Mouse (Mus musculus) layer of hippocampus, adult 9-11 months (tissue): ENCODE results near the gene Purb.
"Not testable (repeated sequence)": the region's sequence is repeated elsewhere in the genome, so short reads cannot be mapped to it uniquely, and the experiment has no call there.

ENCODE experiments used
- DNase-seq: peaks from one replicate; pipeline ENCODE4 v3.0.0; 2022

Purb gene

DNA sequence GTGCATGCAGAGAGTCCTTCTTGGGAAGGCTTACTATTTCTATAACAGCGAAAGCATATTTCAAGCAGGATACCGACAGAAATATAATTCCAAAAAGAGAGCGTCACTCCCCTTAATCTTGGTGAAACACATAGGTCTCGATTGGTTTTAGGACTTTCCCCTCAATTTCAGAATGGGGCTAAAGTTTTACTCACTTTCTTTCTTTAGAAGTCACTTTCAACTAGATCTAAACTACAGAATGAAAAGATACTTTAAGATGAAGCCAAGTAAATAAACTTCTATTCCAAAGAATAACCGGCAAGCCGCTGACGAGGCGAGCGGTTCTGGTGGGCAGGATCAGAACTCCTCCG is 32.0 kb downstream of the Purb start:
- DNase-seq = no peak

DNA sequence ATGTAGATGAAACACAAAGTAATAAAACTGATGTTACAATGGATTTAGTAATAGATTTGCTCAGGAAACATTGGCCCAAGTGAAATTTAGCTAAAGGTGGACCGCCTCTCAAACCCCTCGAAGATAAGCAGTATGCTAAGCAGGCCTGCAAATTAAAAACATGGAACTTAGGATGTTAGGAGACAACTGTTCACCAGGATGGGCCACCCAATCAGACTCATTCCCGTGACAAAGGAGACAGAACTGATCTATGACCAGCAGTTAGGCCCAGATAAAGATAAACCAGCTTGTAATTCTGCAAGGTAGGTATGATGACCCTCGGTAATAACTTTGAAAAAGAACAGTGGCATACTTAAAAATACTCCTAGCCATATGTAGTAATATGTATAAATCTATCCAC is 32.6 kb downstream of the Purb start:
- DNase-seq = no peak

DNA sequence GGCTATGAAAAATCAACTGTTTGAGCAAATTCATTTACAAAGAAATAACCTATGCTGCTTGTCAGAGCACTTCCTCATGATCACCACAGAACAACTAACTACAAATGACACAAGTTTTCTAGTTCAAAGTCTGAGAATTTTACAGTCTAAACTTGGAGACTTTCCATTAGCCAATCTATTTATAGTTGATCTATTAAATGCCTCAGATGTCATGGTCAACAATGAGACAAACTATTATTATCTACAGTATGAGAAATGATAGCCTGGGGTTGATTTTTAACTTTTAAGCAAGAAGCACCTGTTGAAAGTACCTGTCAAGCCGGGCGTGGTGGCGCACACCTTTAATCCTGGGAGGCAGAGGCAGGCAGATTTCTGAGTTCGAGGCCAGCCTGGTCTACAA is 33.2 kb downstream of the Purb start:
- DNase-seq = no peak

DNA sequence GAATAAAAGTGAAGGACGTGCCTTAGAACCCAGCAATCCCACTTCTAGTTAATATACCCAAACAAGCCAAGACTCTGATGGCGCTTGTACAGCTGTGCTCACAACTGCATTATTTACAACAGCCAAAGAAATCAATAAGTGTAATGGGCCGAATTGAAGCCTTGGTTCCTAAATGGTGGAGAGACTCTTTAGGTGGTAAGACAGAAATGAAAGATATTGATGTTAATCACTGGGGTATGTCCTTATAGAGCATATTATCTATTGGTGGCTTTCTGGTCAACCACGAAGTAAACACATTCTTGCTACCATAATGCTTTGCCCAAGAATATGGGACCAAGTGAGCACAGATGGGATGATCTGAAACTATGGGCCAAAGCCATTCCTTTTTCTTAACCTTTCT is 35.5 kb downstream of the Purb start:
- DNase-seq = no peak

DNA sequence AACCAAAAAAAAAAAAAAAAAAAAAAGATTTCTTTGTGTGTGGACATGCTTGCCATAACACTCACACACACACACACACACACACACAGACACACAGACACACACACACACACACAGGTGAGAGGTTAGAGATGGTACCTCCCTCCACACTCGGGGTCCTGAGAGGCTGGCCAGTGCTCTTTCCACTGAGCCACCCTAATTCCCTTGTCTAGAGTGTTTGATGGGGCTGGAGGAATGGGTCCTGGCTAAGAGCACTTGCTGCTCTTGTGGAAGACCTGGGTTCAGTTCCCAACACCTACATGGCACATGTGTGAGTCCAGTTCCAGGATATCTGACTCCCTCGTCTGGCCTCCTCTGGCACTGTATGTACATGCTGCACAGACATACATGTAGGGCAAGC is 38.0 kb downstream of the Purb start:
- DNase-seq = no peak

DNA sequence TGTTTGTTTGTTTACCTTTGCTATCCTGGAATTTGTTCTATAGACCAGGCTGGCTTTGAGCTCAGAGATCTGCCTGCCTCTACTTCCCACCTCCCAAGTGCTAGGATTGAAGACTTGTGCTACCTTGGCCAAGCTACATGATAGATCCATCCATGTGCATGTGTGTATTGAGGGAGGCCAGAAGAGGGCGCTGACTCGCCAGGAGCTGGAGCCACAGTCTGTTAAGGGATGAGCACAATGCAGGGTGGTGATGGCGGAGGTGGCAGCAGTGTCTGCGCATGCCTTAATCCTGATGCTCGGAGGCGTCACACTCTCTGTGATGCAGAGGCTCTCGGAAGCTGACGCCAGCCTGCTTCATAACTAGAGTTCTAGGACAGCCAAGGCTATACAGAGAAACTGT is 39.3 kb downstream of the Purb start:
- DNase-seq = no peak

DNA sequence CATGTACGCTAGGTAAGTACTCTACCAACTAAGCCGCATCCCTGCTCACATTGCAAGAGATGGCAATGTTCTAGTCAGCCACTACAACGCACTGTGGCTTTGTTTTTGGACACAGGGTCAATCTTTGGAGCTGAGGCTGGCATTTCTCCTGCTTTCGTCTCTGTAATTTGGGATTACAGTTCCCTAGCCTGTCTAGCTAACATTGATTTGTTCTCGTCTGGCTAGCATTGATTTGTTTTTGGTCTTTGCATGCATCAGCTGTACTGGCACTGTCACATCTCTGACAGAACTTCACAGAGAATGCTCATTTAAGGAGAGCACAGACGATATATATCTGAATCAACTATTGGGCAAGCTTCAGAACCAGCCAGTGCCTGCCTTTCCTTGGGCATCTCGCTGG is 45.5 kb downstream of the Purb start:
- DNase-seq = no peak

DNA sequence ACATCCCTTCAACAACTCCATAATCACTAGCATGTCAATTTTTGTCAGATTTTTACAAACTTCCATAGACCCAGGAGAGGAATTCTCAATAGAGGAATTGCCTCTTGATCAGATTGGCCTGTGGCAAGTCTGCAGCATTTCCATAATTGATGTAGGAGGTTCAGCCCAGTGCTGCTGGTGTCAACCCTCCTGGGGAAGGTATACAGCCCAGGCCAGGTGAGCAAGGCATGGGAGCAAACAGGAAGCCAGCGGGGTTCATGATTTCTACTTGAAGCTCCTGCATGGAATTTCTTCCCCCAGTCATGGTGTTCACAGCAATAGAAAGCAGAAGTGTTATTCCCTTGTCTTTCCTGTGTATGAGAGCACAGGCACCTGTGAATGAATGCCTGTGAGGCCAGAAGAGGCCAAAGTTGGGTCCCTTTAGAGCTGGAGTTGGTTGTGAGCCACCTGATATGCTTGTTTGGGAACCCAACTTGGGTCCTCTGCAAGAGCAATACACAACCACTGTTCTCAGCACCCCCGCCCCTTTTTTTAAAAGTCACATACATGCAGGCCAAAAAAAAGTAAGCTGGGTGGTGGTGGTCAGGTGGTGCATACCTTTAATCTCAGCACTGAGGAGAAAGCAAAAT is 54.9 kb downstream of the Purb start:
- no peak for DNase-seq

DNA sequence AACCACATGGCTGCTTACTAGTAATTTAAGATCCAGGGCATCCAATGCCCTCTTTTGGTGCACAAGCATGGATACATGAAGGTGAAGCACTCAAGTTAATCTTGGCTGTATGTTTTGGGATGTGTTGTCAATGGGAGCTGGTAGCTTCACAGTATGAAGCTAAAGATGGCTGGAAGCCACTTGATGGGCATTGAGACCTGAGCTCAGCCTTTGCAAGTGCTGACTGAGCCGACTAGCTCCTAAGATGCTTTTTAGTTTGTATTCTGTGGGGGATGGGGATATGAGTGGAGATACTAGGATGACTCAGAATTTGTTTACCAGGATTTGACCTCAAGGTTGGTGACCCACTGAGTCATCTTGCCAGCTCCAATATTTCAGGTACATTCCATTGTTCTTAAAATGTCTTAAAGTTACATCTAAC is 55.4 kb downstream of the Purb start:
- DNase-seq = no peak

DNA sequence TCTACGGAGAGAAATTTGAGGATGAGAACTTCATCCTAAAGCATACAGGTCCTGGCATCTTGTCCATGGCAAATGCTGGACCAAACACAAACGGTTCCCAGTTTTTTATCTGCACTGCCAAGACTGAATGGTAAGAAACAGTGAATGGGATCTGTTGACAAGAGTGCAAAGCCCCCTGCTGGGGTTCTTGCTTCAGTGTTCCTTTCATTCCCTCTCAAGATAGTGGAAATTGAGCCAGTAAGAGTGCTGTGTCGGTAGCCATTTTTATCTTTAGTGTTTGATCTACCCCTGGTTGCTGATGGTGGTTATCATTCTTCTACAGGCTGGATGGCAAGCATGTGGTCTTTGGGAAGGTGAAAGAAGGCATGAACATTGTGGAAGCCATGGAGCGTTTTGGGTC is 56.6 kb downstream of the Purb start:
- DNase-seq = not testable (repeated sequence)

DNA sequence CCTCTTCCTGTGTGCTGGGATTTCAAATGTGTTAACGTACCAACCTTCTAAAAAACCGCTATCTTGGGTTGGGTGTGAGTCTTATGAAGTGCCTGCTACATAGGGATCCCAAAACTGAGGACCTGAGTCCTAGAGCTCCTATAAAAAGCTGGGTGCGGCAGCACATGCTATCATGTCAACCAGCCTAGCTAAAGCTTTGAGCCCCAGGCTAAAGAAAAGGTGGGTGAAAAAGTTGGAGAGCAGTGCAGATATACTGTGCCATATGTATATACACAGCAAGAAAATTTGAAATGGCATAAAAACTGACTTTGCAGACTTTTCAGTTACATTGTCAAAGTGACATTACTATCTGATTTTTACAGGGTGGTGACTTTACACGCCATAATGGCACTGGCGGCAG is 57.0 kb downstream of the Purb start:
- DNase-seq = no peak
